Mouse (Mus musculus) Patski (cell line): ENCODE results near the gene Pald1. TPM values are rescaled to one million over a fixed set of nuclear protein-coding genes. Genes with fewer than 3 reads are reported as not detected.

ENCODE experiments used
- ATAC-seq: fragments of 100-300 bp; one replicate; pipeline ENCODE4 v1.8.0; 2021
- CTCF ChIA-PET: fragments of 350-600 bp; sonication (Branson Sonifier 250); formaldehyde crosslinking; loops from one replicate; lab custom pipeline; 2022; ENCODE audit warnings: inconsistent platforms; lab: Charles Lee
- POLR2A ChIA-PET: fragments of 350-600 bp; sonication (Branson Sonifier 250); formaldehyde crosslinking; loops from one replicate; lab custom pipeline; 2022; ENCODE audit warnings: antibody characterized with exemption, inconsistent platforms; lab: Charles Lee
- DNase-seq: peaks from one replicate; pipeline ENCODE4 v3.0.0-alpha.2; 2011; ENCODE audit warnings: low read depth, low spot score
- H3K27me3 ChIP-seq: fragments of 371-371 bp; one replicate; pipeline ENCODE4 v1.5.1; 2021
- CTCF ChIP-seq: fragments of 100-300 bp; IDR thresholded peaks from one replicate; pipeline ENCODE4 v1.5.1; 2021
- in situ Hi-C: fragments of 300-500 bp; cut with MboI; formaldehyde crosslinking; loops from 3 replicates; pipeline ENCODE4 v1.11.1; 2018; ENCODE audit warnings: low pct_unique_long_range_greater_than_20kb, mixed read lengths
- polyA plus RNA-seq: library from polyadenylated mRNA; unstranded; gene quantifications from one replicate; pipeline ENCODE4 v1.2.3, GENCODE M21; 2021

The Pald1 gene
- polyA plus RNA-seq, 1 experiment from 2014 or later, result 14.5 TPM

DNA sequence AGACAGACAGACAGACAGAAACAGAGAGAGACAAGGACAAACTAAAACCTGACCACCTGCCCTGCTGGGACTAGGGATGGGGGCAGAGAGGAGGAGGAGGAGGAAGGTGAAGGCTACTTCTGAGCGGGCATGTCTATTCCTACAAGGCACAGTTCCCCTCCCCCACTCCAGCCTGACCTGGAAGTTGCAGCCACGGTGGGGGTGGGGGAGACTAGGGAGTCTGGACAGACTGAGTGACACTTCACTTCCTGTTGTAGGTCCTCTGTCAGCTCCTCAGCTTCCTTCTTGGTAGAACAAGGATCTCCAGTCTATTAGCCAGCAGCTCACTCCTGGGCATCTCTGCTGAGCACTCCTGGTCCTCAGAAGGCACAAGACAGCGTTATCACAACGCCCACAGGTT, 9.3 kb downstream of the Pald1 start:
- H3K27me3 ChIP-seq, result no peaks in the 10 kb centered on the region
- ChIA-PET POLR2A (interaction anchor here (0.6 kb wide), 1 partner anchor 368 kb away, joined by 3 read pairs; no protein-coding TSS in a partner anchor), CTCF (interaction anchor here (0.8 kb wide), 1 partner anchor 175 kb away, joined by 3 read pairs; no protein-coding TSS in a partner anchor)
- DNase-seq (no peak), ATAC-seq (no peak)
- no peak for TF ChIP-seq CTCF
- in situ Hi-C loops, result no loop called here

DNA sequence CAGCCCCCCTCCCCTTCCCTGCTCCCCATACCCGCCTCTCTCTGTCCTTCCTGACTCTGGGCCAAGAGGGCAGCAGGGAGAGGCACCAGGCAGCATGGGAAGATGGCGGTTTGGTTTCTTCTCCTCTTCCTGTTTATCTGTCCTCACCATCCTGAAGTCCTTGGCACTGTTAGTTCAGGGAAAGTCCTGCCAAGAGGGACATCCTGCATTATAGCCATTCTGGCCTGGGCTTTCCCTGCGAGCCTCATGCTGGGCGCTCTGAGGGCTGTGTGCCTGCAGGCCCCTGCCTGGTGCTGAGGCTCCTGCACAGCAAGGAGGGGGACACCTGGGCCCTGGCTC, 10.8 kb downstream of the Pald1 start:
- in situ Hi-C loops, result no loop called here
- ATAC-seq (no peak), DNase-seq (no peak)
- H3K27me3 ChIP-seq, result no peaks in the 10 kb centered on the region
- ChIA-PET POLR2A (no interaction called here), CTCF (no interaction called here)
- no peak for TF ChIP-seq CTCF

DNA sequence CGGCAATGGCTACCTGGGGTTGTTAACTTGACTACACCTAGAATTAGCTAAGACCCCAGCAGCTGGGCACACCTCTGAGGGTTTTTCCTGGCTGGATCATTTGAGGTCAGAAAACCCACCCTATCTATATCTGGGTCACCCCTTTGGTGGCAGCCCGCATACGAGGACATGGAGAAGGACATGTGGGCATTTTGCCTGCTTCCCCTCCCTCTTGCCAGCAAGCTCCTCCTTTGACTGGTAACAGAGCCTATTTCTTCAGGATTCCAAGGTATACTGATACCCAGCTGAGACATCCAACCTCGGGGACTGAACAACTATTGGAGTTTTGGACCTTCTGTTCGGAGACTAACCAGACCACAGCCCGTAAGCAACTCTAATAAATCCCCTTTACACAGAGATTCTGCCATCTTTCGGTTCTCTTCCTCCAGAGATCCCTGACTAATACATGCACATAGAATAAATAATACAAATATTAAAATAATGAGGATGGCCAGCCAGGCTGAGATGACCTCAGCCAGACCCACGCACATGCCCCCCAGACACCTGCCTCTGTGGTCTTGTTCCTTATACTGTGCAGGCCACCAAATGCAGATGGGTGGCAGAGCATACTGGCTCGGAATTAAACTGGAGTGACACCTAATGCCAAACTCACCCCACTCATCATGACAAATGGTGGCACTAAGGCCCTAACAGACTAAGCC, 11.3 kb downstream of the Pald1 start:
- no peak for TF ChIP-seq CTCF
- ATAC-seq, result no peak
- no peaks in the 10 kb centered on the region for H3K27me3 ChIP-seq
- DNase-seq, result no peak
- CTCF ChIA-PET, result no interaction called here
- in situ Hi-C loops, result no loop called here
- POLR2A ChIA-PET, result no interaction called here

DNA sequence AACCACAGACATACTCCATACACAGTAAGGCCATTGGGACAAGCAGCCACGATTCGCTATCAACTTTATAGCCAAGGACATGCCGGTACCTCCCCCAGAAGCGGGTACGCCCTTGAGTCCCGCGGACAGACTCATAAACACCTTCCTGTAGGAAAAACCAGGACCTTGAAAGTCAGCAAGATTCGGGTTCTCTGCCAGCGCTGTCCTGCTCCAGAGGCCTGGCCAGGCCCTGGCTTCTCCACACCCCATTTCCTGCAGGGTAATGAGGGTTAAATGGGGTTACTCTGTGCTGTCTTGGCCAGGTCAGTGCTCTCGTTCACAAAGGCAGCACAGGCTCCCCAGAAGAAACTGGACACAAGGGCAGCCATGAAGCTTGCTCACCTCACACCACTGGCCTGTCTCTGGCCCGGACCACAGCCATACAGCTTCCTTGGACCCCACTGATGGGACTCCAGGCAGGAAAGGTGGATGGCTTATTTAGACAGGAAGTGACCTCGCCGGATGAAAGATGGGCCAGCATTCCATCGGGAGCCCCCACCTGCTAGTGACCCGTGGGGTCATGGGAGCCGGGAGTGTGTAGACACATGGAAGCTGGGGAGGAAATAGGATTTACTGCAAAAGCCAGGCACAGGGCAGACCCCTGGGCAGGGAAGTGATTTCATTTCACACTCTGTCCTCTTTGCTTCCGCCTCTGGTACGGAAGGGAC, 12.9 kb downstream of the Pald1 start:
- ATAC-seq (no peak), DNase-seq (no peak)
- in situ Hi-C loops, result no loop called here
- POLR2A ChIA-PET, result interaction anchor here (0.6 kb wide), 1 partner anchor 16 kb away, joined by 5 read pairs; no protein-coding TSS in a partner anchor
- H3K27me3 ChIP-seq, result no peaks in the 10 kb centered on the region
- TF ChIP-seq CTCF, result no peak
- CTCF ChIA-PET, result interaction anchor here (1.2 kb wide), 1 partner anchor 13 kb away, joined by 3 read pairs; no protein-coding TSS in a partner anchor

DNA sequence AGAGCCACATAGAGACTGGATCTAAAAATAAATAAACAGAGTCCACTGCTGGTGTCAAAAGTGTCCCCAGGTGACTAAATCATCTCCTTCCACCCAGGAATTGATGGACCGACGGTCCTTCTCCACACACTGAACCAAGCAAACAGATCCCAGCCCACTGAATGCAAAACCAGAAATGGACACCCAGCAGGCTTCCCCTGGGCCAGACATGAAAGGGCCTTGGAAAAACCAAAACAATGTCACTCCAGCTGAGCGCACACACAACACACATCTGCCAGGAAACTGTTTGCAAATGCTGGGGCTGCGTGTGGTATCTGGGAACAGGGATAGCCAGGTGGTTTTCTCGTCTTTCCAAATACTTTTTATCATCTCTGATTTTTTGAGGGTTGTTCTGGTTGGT, 13.6 kb downstream of the Pald1 start:
- POLR2A ChIA-PET, result no interaction called here
- H3K27me3 ChIP-seq, result no peaks in the 10 kb centered on the region
- in situ Hi-C loops, result no loop called here
- ATAC-seq (no peak), DNase-seq (no peak)
- TF ChIP-seq CTCF, result no peak
- CTCF ChIA-PET, result no interaction called here

DNA sequence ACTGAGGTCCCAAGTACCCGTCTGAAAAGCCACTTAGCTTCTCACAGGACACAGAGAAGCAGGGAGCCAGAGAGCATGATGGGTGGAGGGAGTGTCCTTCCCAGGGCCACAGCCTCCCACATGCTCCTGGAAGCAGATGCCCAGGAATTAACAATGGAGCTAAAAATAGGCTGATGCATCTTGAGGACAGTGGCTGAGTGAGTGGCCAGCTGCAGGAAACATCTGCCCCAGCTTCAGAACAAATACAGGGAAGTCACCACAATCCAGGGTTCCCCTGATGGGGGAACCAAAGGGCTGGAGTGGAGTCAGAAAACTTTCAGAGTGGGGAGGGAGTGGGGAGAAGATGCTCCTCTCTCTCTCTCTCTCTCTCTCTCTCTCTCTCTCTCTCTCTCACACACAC, 17.4 kb downstream of the Pald1 start:
- ATAC-seq, result no peak

DNA sequence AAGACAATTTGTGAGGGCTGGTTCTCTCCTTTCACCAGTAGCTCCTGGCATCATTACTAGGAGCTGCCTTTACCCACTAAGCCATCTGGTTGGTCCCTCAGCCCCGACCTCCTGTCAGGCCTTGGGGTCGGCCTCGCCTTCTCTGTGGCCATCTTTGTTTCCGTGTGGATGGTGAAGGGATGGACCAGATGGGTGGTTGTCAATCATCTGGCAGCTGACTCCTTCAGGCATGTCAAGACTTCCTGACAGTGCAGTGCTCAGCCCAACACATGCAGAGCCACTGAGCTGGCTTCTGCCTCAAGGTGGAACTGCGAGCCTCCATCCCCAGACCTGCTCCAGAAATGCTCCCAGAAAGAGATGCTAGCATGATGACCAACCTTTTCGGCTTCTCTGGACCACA, 18.9 kb downstream of the Pald1 start:
- CTCF ChIA-PET, result no interaction called here
- ATAC-seq (no peak), DNase-seq (no peak)
- no peaks in the 10 kb centered on the region for H3K27me3 ChIP-seq
- in situ Hi-C loops, result no loop called here
- TF ChIP-seq CTCF, result no peak
- POLR2A ChIA-PET, result interaction anchor here (0.7 kb wide), 1 partner anchor 584 kb away, joined by 4 read pairs; no protein-coding TSS in a partner anchor

More for the DNA sequence above, 17.4 kb downstream of the Pald1 start:
- ChIA-PET CTCF (no interaction called here), POLR2A (no interaction called here)
- H3K27me3 ChIP-seq, result no peaks in the 10 kb centered on the region
- TF ChIP-seq CTCF, result no peak
- in situ Hi-C loops, result no loop called here
- no peak for DNase-seq

DNA sequence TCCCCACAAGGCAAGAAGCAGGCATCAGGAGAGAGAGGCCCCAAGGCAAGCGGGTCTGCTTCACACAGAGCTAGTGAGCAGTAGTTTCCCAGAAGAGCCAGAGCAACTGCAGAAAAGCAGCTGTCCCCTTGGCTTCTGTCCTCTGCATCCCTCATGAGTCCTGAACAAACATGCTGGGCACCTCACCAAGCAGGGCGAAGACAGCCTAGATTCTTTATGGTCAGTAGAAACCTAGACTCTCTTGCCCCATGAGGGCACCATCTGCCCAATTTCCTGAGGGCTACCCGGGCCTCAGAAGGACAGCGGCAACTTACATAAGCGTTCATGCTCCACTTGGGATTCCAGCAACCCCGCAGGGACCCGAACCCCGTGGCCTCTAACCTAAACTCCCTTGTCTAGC, 20.3 kb downstream of the Pald1 start:
- ATAC-seq (no peak), DNase-seq (no peak)
- POLR2A ChIA-PET, result no interaction called here
- in situ Hi-C loops, result no loop called here
- CTCF ChIA-PET, result no interaction called here
- H3K27me3 ChIP-seq, result no peaks in the 10 kb centered on the region
- TF ChIP-seq CTCF, result no peak

DNA sequence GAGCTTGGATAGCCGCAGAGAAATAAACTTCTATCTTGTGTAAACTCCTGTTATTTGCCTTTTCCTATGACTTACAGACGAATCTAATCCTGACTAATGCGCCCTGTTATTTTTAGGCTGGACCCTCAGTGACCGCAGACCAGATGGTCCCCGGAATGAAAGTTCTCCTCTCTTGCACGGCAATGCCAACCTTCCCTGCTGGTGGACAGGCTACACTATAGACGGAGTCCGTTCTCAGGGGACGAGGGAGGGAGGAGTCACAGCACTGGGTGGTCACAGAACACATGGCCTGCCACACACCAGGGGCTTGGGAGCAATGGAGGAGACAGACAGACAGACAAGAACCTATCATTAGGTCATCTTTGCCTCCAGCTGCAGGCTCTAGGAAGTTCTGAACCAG, 20.8 kb downstream of the Pald1 start:
- POLR2A ChIA-PET, result no interaction called here
- ATAC-seq (no peak), DNase-seq (no peak)
- TF ChIP-seq CTCF, result no peak
- in situ Hi-C loops, result no loop called here
- CTCF ChIA-PET, result no interaction called here
- H3K27me3 ChIP-seq, result no peaks in the 10 kb centered on the region

DNA sequence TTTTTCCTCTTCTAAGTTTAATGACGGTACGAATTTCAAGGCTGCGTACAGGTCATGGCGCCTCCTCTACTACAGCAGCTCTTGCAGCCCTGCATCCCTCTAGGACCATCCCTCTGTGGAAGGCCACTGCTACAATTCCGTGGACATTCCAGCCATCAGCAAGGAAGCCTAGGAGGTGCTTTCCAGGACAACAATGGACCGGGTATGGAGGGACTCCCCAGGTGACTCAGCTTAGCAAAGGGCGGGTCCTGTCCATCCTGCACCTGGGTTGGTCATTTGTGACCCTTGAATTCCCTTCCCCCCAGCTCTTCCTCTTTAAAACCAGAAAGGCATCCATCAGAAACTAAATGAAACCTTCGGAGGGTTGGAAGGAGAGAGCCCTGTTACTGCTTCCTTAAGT, 22.7 kb downstream of the Pald1 start:
- CTCF ChIA-PET, result no interaction called here
- DNase-seq (no peak), ATAC-seq (no peak)
- H3K27me3 ChIP-seq, result no peaks in the 10 kb centered on the region
- in situ Hi-C loops, result no loop called here
- TF ChIP-seq CTCF, result no peak
- POLR2A ChIA-PET, result interaction anchor here (0.6 kb wide), 1 partner anchor 22 kb away, joined by 3 read pairs; no protein-coding TSS in a partner anchor

DNA sequence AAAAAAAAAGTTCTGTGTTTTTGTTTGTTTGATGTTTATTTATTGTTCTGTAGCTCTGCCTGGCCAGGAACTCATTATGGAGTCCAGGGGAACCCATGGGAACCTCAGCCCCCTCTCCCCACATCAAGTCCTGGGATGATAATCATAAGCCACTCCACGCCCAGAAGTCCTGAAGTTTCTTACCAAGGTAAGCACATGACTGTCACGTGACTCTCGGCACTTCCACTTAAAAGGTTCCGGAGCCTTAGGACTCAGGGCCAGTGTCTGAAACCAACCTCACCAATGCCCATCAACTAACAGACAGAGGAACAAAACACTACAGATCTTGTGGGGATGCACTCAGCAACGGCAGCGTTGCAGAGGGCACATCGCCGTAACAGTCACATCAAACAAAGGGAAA, 23.9 kb downstream of the Pald1 start:
- no peak for ATAC-seq
- DNase-seq, result no peak
- ChIA-PET CTCF (no interaction called here), POLR2A (no interaction called here)
- no peak for TF ChIP-seq CTCF
- H3K27me3 ChIP-seq, result no peaks in the 10 kb centered on the region
- in situ Hi-C loops, result no loop called here
